Mouse (Mus musculus): ENCODE measurements around the gene Olfr736.

Gene Olfr736

GRCm38 (mm10) chr14:50380863-50381262, at the start of gene Olfr736:
TSS of gene Olfr736 (plus strand) at chr14:50381163.
- no peak for DNase-seq

GRCm38 (mm10) chr14:50348796-50349195, 32.2 kb upstream of the Olfr736 start, which contains the start of gene Olfr735:
TSS of gene Olfr735 (minus strand) at chr14:50348872.
- DNase-seq, result no peak

- peak; percentile 14 for DNase-seq
These were observed 28.5 kb upstream of the Olfr736 start for GRCm38 (mm10) chr14:50352438-50352837.

GRCm38 (mm10) chr14:50356725-50357124, 24.2 kb upstream of the Olfr736 start:
- DNase-seq, result no peak

- no peak for DNase-seq
These were observed 23.4 kb upstream of the Olfr736 start, which contains the start of gene Tlr11 for GRCm38 (mm10) chr14:50357593-50357992. TSS of gene Tlr11 (plus strand) at chr14:50357914.

GRCm38 (mm10) chr14:50360480-50360879, 20.5 kb upstream of the Olfr736 start:
- DNase-seq, result no peak

GRCm38 (mm10) chr14:50363561-50363960, 17.4 kb upstream of the Olfr736 start:
- DNase-seq, result no peak

- no peak for DNase-seq
These were observed 26.3 kb downstream of the Olfr736 start, which contains the start of gene Olfr738 for GRCm38 (mm10) chr14:50407268-50407667. TSS of gene Olfr738 (plus strand) at chr14:50407568.

GRCm38 (mm10) chr14:50418326-50418725, 37.4 kb downstream of the Olfr736 start, which contains the start of gene Olfr739:
TSS of gene Olfr739 (plus strand) at chr14:50418626.
- no peak for DNase-seq
